10 mouse cellular contexts compared by ENCODE assay signal in the genomic region with DNA sequence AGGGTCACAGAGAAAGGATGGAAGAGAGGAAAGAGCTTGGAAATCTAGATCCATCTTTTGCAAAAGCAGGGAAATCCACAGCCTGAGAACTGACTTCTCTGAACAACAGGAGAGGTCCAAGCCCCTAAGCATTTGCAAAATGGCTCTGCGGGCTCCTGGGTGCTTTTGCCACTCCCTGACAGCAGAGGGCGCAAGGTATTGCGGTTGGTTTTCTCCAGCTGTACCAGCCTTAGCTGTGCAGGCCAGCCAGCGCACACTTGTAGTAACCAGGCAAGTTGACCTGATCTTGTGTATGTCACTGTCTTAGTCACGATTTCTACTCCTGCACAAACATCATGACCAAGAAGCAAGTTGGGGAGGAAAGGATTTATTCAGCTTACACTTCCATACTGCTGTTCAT. TPM values are rescaled to one million over a fixed set of nuclear protein-coding genes. Genes with fewer than 3 reads are reported as not detected.
DNase-seq lines count a peak whose midpoint lies in the region; ATAC-seq and TF ChIP-seq lines count a peak whose summit lies in the region.
"Had no signal": no experiment of that assay in that cellular context is flagged by ENCODE, and none has a peak within 500 bp of the region (broad histone marks: within the 10 kb centered on the region; RNA-seq: fewer than 3 reads in every experiment).

No protein-coding gene starts in this region.

- no peaks in the 10 kb centered on the region for H3K9me3 ChIP-seq in forebrain, embryonic 10.5 days
- no peaks in the 10 kb centered on the region for H3K9me3 ChIP-seq in forebrain, embryonic 12.5 days
- H3K9me3 ChIP-seq in G1E (replicated peaks), result peaks cover 10% of the 10 kb centered on the region

- no peak overlapping the region for H3K9ac ChIP-seq in forebrain, embryonic 12.5 days

- 11% methylated on average over 5 of the region's 5 CpGs for WGBS in forebrain, embryonic 10.5 days
- 10% methylated on average over 5 of the region's 5 CpGs for WGBS in forebrain, embryonic 12.5 days

- H3K36me3 ChIP-seq in forebrain, embryonic 10.5 days (replicated peaks), result no peaks in the 10 kb centered on the region
- H3K36me3 ChIP-seq in forebrain, embryonic 12.5 days (replicated peaks), result no peaks in the 10 kb centered on the region
- no peaks in the 10 kb centered on the region for H3K36me3 ChIP-seq in G1E (replicated peaks)

- no peak overlapping the region for H3K27ac ChIP-seq in forebrain, embryonic 10.5 days
- no peak overlapping the region for H3K27ac ChIP-seq in forebrain, embryonic 12.5 days

- intact Hi-C loops in gastrocnemius, postnatal 14 days (cut with DNase I; ENCODE audit: low total_unique reads), result loop anchor here (2.0 kb wide), 1 partner anchor 81 kb away; no protein-coding TSS in a partner anchor

- H3K4me1 ChIP-seq in forebrain, embryonic 10.5 days, result peaks cover 12% of the 10 kb centered on the region
- peaks cover 7% of the 10 kb centered on the region for H3K4me1 ChIP-seq in forebrain, embryonic 12.5 days
- no peaks in the 10 kb centered on the region; the same call in 1 of the 2 replicates for H3K4me1 ChIP-seq in G1E (ENCODE audit: insufficient read depth, low read depth, low read length)

- TF ChIP-seq CTCF in G1E (IDR thresholded peaks at IDR 0.05; ENCODE audit: low read depth, low read length), result peak; percentile 81

- ATAC-seq in forebrain, embryonic 12.5 days (ENCODE audit: low FRiP score), result no peak
- ATAC-seq in G1E (ENCODE audit: extremely low read depth, insufficient number of reproducible peaks, low FRiP score, poor library complexity, severe bottlenecking), result no peak
- peak; percentile 88 for ATAC-seq in megakaryocyte-erythroid progenitor cell, adult 5-6 weeks (replicated peaks; ENCODE audit: low FRiP score, low TSS enrichment, poor library complexity, severe bottlenecking)
- ATAC-seq: Patski had no signal

- peak; percentile 68 for DNase-seq in forebrain, embryonic 10.5 days (ENCODE audit: extremely low spot score, low spot score)
- DNase-seq in G1E (ENCODE audit: low spot score), result peak; percentile 52
- peak; percentile 41 for DNase-seq in cerebellum, adult 8-10 months
- peak; percentile 59 for DNase-seq in gastrocnemius, postnatal 14 days
- peak; percentile 66 to 79 for DNase-seq in layer of hippocampus, postnatal 14 days (ENCODE audit: low spot score in 2 of 2)
- DNase-seq in spleen, adult 12 weeks (ENCODE audit: low spot score), result peak; percentile 26

- H3K4me3 ChIP-seq in forebrain, embryonic 10.5 days, result no peak overlapping the region
- H3K4me3 ChIP-seq in forebrain, embryonic 12.5 days (replicated peaks), result no peak overlapping the region
- H3K4me3 ChIP-seq in G1E (ENCODE audit: low read depth, low read length), result no peak overlapping the region

- H3K4me2 ChIP-seq in forebrain, embryonic 12.5 days, result no peak overlapping the region

- H3K27me3 ChIP-seq in forebrain, embryonic 10.5 days (ENCODE audit: poor library complexity, severe bottlenecking), result peaks cover 44% of the 10 kb centered on the region
- peaks cover 46% of the 10 kb centered on the region for H3K27me3 ChIP-seq in forebrain, embryonic 12.5 days
- H3K27me3 ChIP-seq in G1E (ENCODE audit: insufficient read depth, low read length), result peaks cover 17% of the 10 kb centered on the region

RNA-seq across cellular contexts. Expression of a gene that starts 18.2 kb away (rescaled TPM):
- polyA plus RNA-seq in forebrain, embryonic 10.5 days (2016; fragmentation: Nextera tagmentation; extraction: Ambion mirVana), result 0.16 and 0.17 TPM in 2 replicates
- 0.95 and 1.3 TPM in 2 replicates for polyA plus RNA-seq in forebrain, embryonic 12.5 days (2016; fragmentation: Nextera tagmentation; extraction: Ambion mirVana)
- not detected in 2 replicates for total RNA-seq in G1E (2014; fragmentation: Nextera tagmentation)
- not detected in 2 replicates for total RNA-seq in G1E (2017)
- polyA plus RNA-seq in G1E (2012), result not detected in 2 replicates
- 1 to 10 TPM; 1.1 to 3.0 TPM for total RNA-seq in gastrocnemius, postnatal 14 days (2021)
- total RNA-seq in layer of hippocampus, postnatal 14 days (2021), result 10 to 100 TPM; 20.4 to 23.0 TPM
- not detected in 2 replicates for total RNA-seq in megakaryocyte-erythroid progenitor cell, adult 5-6 weeks (2014; fragmentation: Nextera tagmentation)
- total RNA-seq in megakaryocyte-erythroid progenitor cell, adult 5-6 weeks (2017), result not detected in 2 replicates

RNA-seq across cellular contexts. Expression of a gene that starts 25.0 kb away (rescaled TPM):
- 0.36 TPM in 2 replicates for polyA plus RNA-seq in forebrain, embryonic 10.5 days (2016; fragmentation: Nextera tagmentation; extraction: Ambion mirVana)
- polyA plus RNA-seq in forebrain, embryonic 12.5 days (2016; fragmentation: Nextera tagmentation; extraction: Ambion mirVana), result 0.27 and 0.46 TPM in 2 replicates
- total RNA-seq in G1E (2014; fragmentation: Nextera tagmentation) (not detected in 2 replicates), G1E (2017) (0.12 and 0.16 TPM in 2 replicates)
- polyA plus RNA-seq in G1E (2012), result not detected in 2 replicates
- not detected for total RNA-seq in gastrocnemius, postnatal 14 days (2021)
- not detected for total RNA-seq in layer of hippocampus, postnatal 14 days (2021)
- not detected in 2 replicates for total RNA-seq in megakaryocyte-erythroid progenitor cell, adult 5-6 weeks (2014; fragmentation: Nextera tagmentation)
- not detected in 2 replicates for total RNA-seq in megakaryocyte-erythroid progenitor cell, adult 5-6 weeks (2017)
- total RNA-seq: left cerebral cortex, adult 8-10 months had no signal

RNA-seq across cellular contexts. Expression of a gene that starts 29.7 kb away (rescaled TPM):
- polyA plus RNA-seq in forebrain, embryonic 10.5 days (2016; fragmentation: Nextera tagmentation; extraction: Ambion mirVana), result not detected in 2 replicates
- polyA plus RNA-seq in forebrain, embryonic 12.5 days (2016; fragmentation: Nextera tagmentation; extraction: Ambion mirVana), result 0.42 TPM in 1 of 2 replicates, not detected in the other
- total RNA-seq in G1E (2014; fragmentation: Nextera tagmentation) (not detected in 2 replicates), G1E (2017) (0.06 and 0.11 TPM in 2 replicates)
- polyA plus RNA-seq in G1E (2012), result not detected in 2 replicates
- not detected for total RNA-seq in gastrocnemius, postnatal 14 days (2021)
- under 1 TPM in 1 of 2 experiments, not detected in 1; 0.55 TPM for total RNA-seq in layer of hippocampus, postnatal 14 days (2021)
- total RNA-seq in megakaryocyte-erythroid progenitor cell, adult 5-6 weeks (2014; fragmentation: Nextera tagmentation), result not detected in 2 replicates
- not detected in 2 replicates for total RNA-seq in megakaryocyte-erythroid progenitor cell, adult 5-6 weeks (2017)
- polyA plus RNA-seq: Patski had no signal

RNA-seq across cellular contexts. Expression of a gene that starts 37.8 kb away (rescaled TPM):
- 116 and 118 TPM in 2 replicates for polyA plus RNA-seq in forebrain, embryonic 10.5 days (2016; fragmentation: Nextera tagmentation; extraction: Ambion mirVana)
- polyA plus RNA-seq in forebrain, embryonic 12.5 days (2016; fragmentation: Nextera tagmentation; extraction: Ambion mirVana), result 81.2 and 92.8 TPM in 2 replicates
- 127 and 141 TPM in 2 replicates for total RNA-seq in G1E (2014; fragmentation: Nextera tagmentation)
- total RNA-seq in G1E (2017), result 166 and 213 TPM in 2 replicates
- polyA plus RNA-seq in G1E (2012), result 36.3 and 73.0 TPM in 2 replicates
- total RNA-seq in gastrocnemius, postnatal 14 days (2021), result 10 to 100 TPM; 32.2 to 37.1 TPM
- 10 to 100 TPM; 39.6 to 40.9 TPM for total RNA-seq in layer of hippocampus, postnatal 14 days (2021)
- 107 and 117 TPM in 2 replicates for total RNA-seq in megakaryocyte-erythroid progenitor cell, adult 5-6 weeks (2014; fragmentation: Nextera tagmentation)
- total RNA-seq in megakaryocyte-erythroid progenitor cell, adult 5-6 weeks (2017), result 143 and 228 TPM in 2 replicates

Comparison
In these comparisons a context has a peak if more than half of its experiments do, and no peak if none do; other contexts are left out.
1. RNA of a gene that starts 18.2 kb away (total RNA-seq): 20.4 to 23.0 TPM in layer of hippocampus, postnatal 14 days; 1.1 to 3.0 TPM in gastrocnemius, postnatal 14 days, not detected in G1E and not detected in megakaryocyte-erythroid progenitor cell, adult 5-6 weeks; every median in the first group is over 4 times any median in the second.
2. Peak in every context shown above with its lines, with median percentiles within 50 percentile points of each other: DNase-seq.